Mouse (Mus musculus) monocyte, adult 5-6 weeks (primary cell): ENCODE measurements at regions not wholly inside any gene's neighbourhood (a gene's known extent, or its start where the extent isn't known, plus 50 kb on each side); places are given as distances from the start of the nearest gene placed in this dataset.

Experiments
- ATAC-seq: fragments of 153-309, 156-312 bp; replicated peaks from 2 replicates; pipeline ENCODE4 v1.8.0; 2017; ENCODE audit warnings: mild to moderate bottlenecking; ENCODE audit not compliant: low TSS enrichment, insufficient number of reproducible peaks, severe bottlenecking, poor library complexity, low FRiP score

DNA sequence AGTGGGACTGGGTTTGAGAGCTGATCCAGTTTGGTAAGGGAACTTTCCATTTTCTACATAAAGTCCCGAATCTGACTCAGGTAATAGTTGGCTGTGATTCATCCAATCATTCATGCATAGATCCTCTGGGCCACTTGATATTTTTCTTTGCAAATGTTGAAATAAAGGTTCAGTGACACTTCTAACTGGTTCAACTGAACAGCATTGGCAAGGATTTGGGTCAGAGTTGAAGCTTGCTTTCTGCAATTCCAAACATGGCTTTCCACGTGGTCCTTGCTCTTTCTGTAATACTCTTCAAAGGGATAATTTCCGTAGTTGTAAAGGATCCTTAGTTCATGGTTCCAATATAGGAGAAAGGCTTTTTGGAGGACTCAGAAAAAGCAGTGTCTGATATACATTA, 554.0 kb downstream of the Rnf144a start:
- no peak for ATAC-seq

DNA sequence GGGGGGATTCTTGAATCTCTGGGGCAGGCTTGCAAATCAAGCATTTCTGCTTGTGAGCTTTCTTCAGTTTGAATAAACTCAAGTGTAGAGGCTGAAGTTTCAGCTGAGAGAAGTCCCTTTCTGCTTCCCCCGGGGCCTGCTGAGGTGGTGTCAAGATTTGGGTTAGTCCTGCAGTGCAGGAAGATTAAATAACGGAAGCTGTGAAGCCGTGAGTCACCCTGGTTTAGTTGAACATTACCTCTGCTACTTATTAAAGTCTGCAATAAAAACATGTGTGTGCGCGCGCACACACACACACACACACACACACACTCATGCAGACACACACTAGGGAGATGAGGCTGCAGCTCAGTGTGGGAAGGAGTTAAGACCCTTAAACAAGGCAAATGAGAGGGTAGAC, 556.7 kb downstream of the Rnf144a start:
- no peak for ATAC-seq

DNA sequence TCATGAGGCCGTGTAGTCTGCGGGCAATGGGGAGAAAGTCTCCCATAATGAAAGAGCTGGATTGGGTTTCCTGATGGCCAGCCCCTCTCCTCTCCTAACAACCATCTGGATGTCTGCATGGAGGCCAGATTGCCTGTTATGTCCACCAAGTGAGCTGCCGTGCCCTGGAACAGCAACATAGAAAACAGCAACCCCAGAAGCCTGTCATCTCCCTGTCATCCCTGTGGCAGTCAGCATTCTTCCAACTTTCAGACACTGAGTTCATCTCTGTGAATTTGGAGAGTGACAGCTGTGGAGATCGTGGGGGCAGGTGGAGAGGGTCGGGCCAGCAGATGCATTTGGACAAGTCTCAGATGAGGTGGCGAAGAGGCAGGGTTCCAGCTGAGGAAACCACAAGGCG, 585.0 kb downstream of the Rnf144a start:
- ATAC-seq, result no peak

DNA sequence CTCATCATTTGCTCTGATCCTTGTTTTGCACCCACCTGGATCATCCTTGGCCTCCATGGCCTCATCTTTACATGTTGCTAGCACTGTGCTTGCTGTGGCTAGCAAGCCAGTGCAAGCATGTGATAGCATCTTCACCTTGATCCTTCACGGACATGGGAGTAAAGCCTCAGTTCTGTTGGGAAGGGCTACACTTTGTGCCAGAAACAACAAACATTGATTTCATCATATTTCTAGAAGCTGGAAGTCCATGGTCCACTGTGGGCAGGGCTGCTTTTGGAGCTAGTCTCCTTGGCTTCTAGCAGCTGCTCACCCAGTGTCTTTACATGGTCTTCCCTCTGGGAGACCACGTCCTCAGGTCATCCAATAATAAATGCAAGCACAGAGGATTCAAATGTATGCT, 587.1 kb downstream of the Rnf144a start:
- ATAC-seq, result no peak

DNA sequence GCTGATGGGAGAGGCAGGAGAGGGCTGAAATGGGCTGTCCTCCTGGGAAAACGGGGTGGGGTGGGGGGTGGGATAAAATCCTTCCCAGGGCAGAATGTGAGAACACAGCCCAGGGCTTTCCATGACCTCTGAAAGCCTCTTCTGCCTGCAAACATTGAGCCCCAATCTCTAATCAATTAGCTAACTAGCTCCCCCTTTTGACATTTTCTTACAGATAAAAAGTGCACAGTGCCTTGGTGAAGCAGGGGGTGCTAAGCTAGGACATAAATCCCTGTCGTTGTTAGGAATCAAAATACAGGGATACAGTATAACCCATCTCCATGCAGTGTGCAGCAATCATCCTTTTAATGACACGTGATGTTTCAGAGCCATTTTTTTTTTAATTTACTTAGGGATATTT, 588.1 kb downstream of the Rnf144a start:
- ATAC-seq, result no peak

DNA sequence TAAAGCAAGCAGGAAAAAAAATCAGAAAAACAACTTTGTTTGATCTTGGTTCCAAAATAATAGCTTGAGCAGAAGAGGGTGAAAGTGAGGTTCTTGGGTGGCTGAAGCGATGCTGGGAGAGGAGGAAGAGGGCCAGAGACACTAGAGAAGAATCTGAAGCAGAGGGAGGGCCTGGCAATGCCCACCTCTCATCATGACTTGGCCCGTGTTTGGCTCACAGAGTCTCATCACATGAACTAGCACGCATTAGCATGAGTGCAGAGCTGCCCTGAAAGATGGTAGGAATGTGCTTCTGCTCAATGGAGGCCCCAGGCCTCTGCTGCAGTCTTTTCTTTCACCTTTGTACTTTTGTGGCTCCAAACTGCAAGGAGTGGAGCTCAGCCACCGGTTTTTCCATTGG, 588.6 kb downstream of the Rnf144a start:
- no peak for ATAC-seq

DNA sequence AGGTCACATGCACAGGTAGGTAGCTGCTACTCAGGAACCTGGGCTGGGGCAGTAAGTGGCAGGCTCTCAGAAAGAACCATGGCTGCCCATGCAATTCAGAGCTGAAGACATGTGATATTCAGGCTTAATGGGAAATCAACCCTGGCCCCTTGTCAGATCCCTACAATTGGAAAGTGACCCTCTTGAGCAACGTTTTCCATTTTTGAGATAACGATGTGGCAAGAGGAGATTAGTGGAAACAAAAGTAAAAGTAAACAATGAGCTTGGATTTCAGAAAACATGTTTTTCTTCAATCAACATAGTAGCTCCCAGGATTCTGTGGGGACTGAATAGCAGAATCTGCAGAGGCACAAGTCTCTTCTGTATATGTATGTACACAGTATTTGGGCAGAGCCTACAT, 598.8 kb downstream of the Rnf144a start:
- ATAC-seq, result no peak

DNA sequence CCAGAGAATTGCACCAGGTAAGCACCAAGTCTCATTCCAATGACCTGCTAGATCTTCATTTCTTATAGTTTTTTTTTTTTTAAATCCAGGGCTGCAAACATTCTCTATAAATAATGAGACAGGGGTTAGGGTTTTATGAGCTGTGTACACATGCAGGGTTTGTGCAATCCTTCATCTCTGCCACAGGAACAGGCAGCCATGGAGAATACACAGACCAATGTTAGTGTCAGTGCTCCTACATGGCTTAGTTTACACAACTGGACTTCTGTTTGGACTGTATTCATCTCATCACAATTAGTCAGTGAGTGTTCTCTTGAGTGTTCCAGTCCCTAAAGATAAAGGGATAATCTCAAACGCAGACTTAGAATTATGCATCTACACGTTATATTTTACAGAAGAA, 620.0 kb downstream of the Rnf144a start:
- no peak for ATAC-seq

DNA sequence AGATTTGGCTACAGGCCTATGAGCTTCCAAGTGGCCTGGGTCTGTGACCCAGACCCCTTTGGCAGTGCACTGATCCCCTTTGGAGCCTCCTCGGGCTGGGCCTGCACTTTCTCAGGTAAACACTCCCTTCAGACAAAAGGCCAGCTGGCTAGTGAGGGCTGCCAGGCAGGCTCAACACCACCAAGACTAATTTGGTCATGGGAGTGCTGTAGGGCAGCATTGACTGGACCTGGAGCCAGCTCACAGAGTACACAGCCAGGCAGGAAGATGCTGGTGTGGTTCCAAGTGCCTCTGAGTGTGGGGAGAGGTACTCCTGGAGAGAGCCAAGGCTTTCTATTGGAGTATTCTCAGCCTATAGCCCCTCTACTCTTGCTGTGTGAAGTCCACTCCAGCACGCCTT, 620.5 kb downstream of the Rnf144a start:
- ATAC-seq, result no peak

DNA sequence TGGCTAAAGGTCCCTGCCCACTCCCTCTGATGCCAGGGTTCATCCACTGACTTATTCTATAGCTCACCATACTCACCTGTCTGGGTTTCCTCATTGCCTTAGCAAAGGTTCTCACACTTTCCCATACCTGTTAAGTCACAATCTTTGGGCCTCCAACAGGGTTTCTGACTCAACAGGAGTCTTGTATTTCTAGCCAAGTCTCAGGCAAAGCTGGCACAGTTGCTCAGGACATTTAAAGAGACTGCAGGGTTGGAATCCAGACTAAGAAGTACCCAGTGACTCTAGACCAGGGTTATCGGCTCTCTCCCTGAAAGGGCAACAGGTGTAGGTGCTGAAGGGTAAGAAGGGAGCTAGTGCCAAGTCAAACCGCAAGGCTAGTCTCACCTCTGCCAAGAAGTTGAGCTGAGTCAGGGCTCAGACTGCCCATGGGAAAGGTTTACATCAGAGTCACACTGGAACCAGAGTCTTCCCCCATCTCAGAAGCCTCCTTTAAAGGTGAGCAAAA, 622.4 kb downstream of the Rnf144a start:
- ATAC-seq, result no peak

DNA sequence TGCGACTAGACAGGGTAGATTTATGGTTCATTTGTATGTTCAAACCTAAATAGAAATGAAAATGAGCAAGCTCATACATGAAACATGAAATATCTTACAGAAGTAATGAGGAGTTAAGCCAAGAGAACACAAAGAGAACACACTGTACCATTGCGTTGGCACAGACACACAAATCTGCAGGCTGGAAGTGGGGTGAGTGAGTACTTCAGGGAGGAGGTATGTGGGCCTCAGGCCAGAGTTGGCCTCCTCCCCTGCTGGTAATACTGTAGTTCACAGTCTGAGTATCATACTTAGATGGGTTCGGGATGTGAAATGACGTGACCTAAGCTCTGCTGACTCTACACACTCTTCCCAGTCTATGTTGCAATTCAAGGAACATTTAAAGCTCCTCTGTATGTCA, 624.1 kb downstream of the Rnf144a start:
- ATAC-seq, result no peak

DNA sequence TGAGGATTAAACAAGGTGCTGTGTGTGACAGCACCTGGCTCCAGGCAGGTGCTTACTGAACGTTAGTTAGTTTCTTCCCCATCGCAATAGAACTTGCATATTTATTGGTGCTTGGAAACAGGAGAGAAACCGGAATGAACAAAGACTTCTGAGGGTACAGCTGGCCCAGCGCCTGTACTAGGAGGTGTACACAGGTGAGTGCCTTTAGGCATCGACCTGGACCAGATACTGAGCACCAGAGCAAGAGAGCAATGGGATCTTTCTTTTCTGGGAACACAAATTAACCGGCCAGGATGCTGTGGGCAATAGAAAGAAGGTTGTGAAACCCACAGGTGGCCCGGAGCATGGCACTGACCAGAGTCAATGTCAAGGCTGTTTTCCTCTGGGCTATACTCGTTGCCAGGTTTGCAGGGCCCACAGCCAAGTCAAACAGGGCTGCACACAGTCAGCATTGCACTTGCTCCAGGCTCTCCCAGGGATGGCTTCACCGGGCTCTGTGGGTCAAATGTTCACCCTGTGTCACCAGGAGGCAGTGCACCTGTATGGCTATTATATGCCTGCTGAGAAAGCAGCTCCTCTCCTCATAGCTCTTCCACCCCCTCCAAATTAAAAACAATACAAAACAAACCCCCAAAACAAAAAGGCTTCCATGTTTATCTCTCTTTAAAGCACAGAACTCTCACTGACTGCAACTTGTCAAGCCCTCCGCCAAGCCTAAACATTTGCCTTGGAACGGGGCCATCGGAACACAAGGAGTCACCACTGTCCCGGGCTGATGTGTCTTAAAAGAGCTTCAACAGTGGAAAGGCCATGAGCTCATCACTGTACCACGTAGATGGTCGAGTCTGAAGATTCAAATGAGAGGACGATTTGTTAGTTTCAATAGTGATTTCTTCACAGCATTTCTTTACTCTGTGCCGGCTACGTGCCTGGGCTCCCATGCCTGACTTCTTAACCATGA, 629.1 kb downstream of the Rnf144a start:
- ATAC-seq, result no peak

GRCm38 (mm10) chr12:25784401-25784800, 630.7 kb downstream of the Rnf144a start:
- no peak for ATAC-seq

GRCm38 (mm10) chr12:25782972-25783717, 631.9 kb downstream of the Rnf144a start:
- no peak for ATAC-seq

- ATAC-seq, result no peak
Measured at GRCm38 (mm10) chr12:25771856-25772255, 643.2 kb downstream of the Rnf144a start.

DNA sequence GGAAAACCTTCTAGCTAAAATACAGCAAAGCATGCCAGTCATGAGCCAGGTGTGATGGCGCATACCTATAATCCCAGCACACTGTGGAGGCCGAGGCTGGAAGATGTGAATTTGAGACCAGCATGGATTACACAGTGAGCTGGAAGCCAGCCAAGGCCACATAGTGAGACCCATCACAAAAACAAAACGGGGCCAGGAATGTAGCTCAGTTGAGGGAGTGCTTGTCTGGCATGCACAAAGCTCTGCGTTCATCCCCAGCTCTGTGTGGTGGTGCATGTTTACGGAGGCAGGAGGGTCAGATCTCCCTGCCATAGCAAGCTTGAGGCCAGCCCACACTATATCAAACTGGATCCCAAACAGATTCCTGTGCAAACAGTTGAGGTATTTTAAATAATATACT, 646.4 kb downstream of the Rnf144a start:
- no peak for ATAC-seq

DNA sequence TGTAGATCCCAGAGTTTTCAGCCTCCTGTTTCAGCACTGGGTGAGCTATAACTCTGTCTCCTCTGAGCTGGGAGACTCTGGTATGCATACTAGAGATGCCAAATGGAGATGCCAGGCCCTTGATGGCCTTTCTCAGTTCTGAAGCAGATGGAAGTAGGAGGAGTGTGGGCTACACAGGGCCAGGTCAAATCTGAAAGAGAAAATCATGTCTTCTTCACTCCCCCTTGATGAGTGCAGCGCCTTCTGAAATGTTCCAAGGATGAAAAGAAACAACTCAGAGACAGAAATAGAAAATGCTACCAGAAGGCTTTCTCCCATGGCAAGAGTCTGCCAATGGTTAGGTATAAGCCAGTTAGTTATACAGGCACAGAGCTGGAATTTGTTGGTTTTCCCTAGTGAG, 652.0 kb downstream of the Rnf144a start:
- no peak for ATAC-seq

DNA sequence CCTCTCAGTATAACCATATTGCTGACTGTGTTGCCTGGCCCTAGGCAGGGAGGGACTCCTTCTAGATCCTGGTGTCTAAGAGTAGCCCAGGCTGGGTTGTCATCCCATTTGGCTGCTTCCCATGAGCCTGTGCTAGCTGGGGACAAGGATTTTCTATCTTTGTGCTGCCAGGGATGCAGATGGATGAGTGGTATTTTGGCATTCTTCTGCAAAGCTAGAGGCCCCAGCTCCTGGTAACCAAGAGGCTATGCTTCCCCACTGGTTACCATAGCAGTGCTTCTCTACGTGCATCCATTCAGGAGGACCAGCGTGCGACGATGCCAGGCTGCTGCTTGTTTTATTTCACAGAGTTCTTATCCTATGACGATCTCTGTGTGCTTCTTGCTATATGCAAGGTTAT, 658.0 kb downstream of the Rnf144a start:
- ATAC-seq, result no peak

DNA sequence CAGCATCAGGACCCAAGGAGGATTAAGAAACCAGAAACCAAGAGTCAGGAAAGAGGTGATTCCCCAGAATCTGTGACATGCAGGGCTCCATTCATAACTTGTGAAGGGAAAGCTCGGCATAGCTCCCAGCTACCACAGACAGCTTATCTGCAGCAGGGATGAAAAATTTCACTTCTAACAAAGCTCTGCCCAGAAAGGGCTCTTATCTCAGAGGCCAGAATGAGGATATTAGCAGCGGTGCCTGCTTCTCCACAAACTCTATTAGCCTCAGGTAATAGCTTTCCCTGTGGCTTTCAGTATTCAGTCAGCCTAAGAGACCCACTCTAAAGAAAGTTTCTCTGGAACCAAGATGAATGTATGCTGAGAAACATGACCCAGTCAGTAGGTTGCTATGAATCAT, 636.9 kb upstream of the Id2 start:
- no peak for ATAC-seq

DNA sequence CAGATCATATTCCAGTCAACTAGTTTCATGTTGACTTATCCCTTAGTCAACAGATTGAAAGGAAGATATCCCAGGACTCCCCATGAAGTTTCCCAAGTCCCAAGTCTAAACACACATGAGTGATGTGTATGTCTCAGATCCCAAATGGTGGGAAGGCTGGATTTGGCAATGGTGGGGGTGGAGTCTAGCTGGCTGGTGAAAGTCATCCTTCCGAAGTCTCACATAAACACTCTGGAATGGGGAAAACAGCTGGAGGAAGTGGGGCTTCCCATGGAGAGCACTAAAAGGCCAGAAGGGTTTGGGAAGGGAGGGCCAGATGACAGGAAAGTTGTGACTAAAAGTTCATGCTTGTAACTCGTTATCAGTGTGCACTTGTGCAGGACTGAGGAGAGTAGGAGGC, 628.8 kb upstream of the Id2 start:
- no peak for ATAC-seq
